Mouse (Mus musculus): ENCODE measurements around the gene Lst1.
A peak's percentile ranks its signal among the peaks of the same experiment; 100 is the strongest.

DNA sequence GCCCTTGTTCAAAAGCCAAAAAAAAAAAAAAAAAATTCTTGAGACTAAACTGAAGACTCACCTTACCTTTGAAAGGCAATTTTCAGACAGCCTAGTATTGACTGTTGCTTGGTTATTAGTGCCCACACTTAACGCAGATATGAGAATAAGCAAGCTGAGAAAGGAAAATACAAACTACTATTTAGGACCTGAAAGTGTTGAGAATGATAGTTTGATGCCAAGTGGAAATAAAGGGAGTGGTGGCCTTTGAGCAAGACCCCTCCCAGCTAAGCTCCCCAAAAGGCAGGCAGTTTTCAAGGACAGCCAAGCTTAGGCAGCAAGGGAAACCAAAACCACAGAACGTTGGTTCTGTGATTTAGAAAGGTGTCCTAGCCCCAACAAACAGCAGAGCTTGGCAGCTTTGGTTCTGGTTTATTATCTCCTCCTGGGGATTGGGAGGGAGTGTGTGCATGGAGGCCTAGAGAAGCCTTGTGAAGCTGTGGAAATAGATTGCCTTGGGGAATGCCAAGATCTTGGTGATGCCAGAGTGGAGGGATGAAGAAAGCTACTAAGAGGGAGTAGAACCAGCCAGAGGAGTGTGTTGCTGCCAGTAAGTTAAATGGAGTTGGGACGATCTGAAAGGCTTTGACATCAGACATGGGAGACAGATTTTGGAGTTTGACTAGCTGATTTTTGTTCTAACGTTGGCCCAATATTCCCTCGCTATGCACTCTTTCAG, 40.2 kb downstream of the Lst1 start:
- no peak for TF ChIP-seq ETS1 (conservative IDR thresholded peaks at IDR 0.05; ENCODE audit: low read depth, low read length)
- TF ChIP-seq TCF12 (IDR thresholded peaks at IDR 0.05; ENCODE audit: low read depth, low read length) = no peak
- TF ChIP-seq E2F4 (IDR thresholded peaks at IDR 0.05; ENCODE audit: insufficient replicate concordance, low read depth, low read length) = no peak
- TF ChIP-seq SMC3 (IDR thresholded peaks at IDR 0.05; ENCODE audit: low read depth, low read length) = no peak
- TF ChIP-seq MAFK (IDR thresholded peaks at IDR 0.05; ENCODE audit: insufficient replicate concordance, low read length) = no peak
- TF ChIP-seq POLR2A (IDR thresholded peaks at IDR 0.05; ENCODE audit: low read depth, low read length) = 0 out of 2 replicates have a peak, but pooled peaks have one; percentile 42
- TF ChIP-seq POLR2AphosphoS2 (IDR thresholded peaks at IDR 0.05; ENCODE audit: low read depth, low read length) = peak; percentile 93; the same call in 1 of the 2 replicates
- TF ChIP-seq ZC3H11A (IDR thresholded peaks at IDR 0.05; ENCODE audit: low read depth, low read length) = no peak
- no peak for TF ChIP-seq USF2 (conservative IDR thresholded peaks at IDR 0.05; ENCODE audit: low read depth, low read length)
- TF ChIP-seq CTCF (conservative IDR thresholded peaks at IDR 0.05 in 1 of 2, IDR thresholded peaks at IDR 0.05 in 1 of 2; ENCODE audit: low read depth in 2 of 2, low read length in 2 of 2) = no peak
- TF ChIP-seq HCFC1 (IDR thresholded peaks at IDR 0.05; ENCODE audit: low read depth, low read length) = no peak
- no peak for TF ChIP-seq USF1 (IDR thresholded peaks at IDR 0.05; ENCODE audit: low read depth, low read length)

Measured in CH12.LX (cell line).